Mouse (Mus musculus) stomach, embryonic 16.5 days (tissue): ENCODE measurements at regions not wholly inside any gene's neighbourhood (a gene's known extent, or its start where the extent isn't known, plus 50 kb on each side); places are given as distances from the start of the nearest gene placed in this dataset.

Source experiments
- ATAC-seq: fragments of 200-750 bp; cut with Nextera tagmentation; 2 replicates; pipeline ENCODE4 v1.8.0; 2017; ENCODE audit warnings: moderate number of reproducible peaks, moderate TSS enrichment; ENCODE audit not compliant: insufficient read depth, low FRiP score
- H3K27ac ChIP-seq: fragments of 300-500 bp; sonication (generic); 2 replicates; pipeline ENCODE4 v1.5.1; 2014; ENCODE audit warnings: low read length
- H3K27me3 ChIP-seq: fragments of 300-500 bp; sonication (generic); 2 replicates; pipeline ENCODE4 v1.6.1; 2014; ENCODE audit warnings: low read length, control low read depth, mixed read lengths; ENCODE audit not compliant: control insufficient read depth, insufficient read depth
- H3K36me3 ChIP-seq: fragments of 300-500 bp; sonication (generic); 2 replicates; pipeline ENCODE4 v1.6.1; 2014; ENCODE audit warnings: low read length; ENCODE audit not compliant: control insufficient read depth, insufficient read depth
- H3K4me1 ChIP-seq: fragments of 300-500 bp; sonication (generic); 2 replicates; pipeline ENCODE4 v1.6.1; 2014; ENCODE audit warnings: low read length, control low read depth, mixed read lengths; ENCODE audit not compliant: control insufficient read depth, insufficient read depth
- H3K4me2 ChIP-seq: fragments of 300-500 bp; sonication (generic); 2 replicates; pipeline ENCODE4 v1.6.1; 2014; ENCODE audit warnings: low read depth, low read length, mixed read lengths
- H3K4me3 ChIP-seq: fragments of 300-500 bp; sonication (generic); replicated peaks from 2 replicates; pipeline ENCODE4 v1.5.1; 2014; ENCODE audit warnings: mild to moderate bottlenecking, low read length
- H3K9ac ChIP-seq: fragments of 300-500 bp; sonication (generic); 2 replicates; pipeline ENCODE4 v1.6.1; 2014; ENCODE audit warnings: low read length
- H3K9me3 ChIP-seq: fragments of 300-500 bp; sonication (generic); replicated peaks from 2 replicates; pipeline ENCODE4 v1.6.1; 2016; ENCODE audit warnings: low read length, control low read depth; ENCODE audit not compliant: control insufficient read depth
- WGBS: fragments of 180-500 bp; shearing (Covaris S2); extraction: QIAGEN DNeasy Blood & Tissue Kit; methylation state at CpG from one replicate; pipeline ENCODE4 v1.1.7; 2014; 5-methylcytosine and 5-hydroxymethylcytosine counted together

- Histone ChIP-seq H3K9ac (peak overlapping the region; percentile 66), H3K4me1 (peaks cover 29% of the 10 kb centered on the region), H3K4me2 (peak overlapping the region; percentile 44), H3K4me3 (peak overlapping the region; percentile 17), H3K9me3 (no peaks in the 10 kb centered on the region), H3K27ac (peak overlapping the region; percentile 95), H3K36me3 (no peaks in the 10 kb centered on the region), H3K27me3 (no peaks in the 10 kb centered on the region)
- 3% methylated on average over 12 of the region's 12 CpGs for WGBS
- peak; percentile 67; the same call in 1 of the 2 replicates for ATAC-seq
These were observed 74.8 kb upstream of the Maml3 start for GRCm38 (mm10) chr3:52179686-52180085.

- peak overlapping the region; percentile 95 for H3K27ac ChIP-seq
- no peak overlapping the region for H3K4me3 ChIP-seq
- H3K9me3 ChIP-seq, result no peaks in the 10 kb centered on the region
- peak overlapping the region; percentile 11; the same call in 1 of the 2 replicates for H3K4me2 ChIP-seq
- no peak for ATAC-seq
- 52% methylated on average over 8 of the region's 8 CpGs for WGBS
- H3K9ac ChIP-seq, result peak overlapping the region; percentile 66; the same call in 1 of the 2 replicates
- H3K4me1 ChIP-seq, result peaks cover 29% of the 10 kb centered on the region
- H3K27me3 ChIP-seq, result no peaks in the 10 kb centered on the region
- no peaks in the 10 kb centered on the region for H3K36me3 ChIP-seq
These were observed 75.4 kb upstream of the Maml3 start for GRCm38 (mm10) chr3:52180306-52180705.

- H3K4me1 ChIP-seq, result peaks cover 28% of the 10 kb centered on the region
- no peaks in the 10 kb centered on the region for H3K9me3 ChIP-seq
- 0 out of 2 replicates have a peak overlapping the region, but pooled peaks have one; percentile 31 for H3K9ac ChIP-seq
- peak; percentile 88 for ATAC-seq
- H3K36me3 ChIP-seq, result no peaks in the 10 kb centered on the region
- 33% methylated on average over 10 of the region's 10 CpGs for WGBS
- no peak overlapping the region for H3K4me3 ChIP-seq
- H3K4me2 ChIP-seq, result peak overlapping the region; percentile 11; the same call in 1 of the 2 replicates
- no peaks in the 10 kb centered on the region for H3K27me3 ChIP-seq
- H3K27ac ChIP-seq, result peak overlapping the region; percentile 95
These were observed 75.9 kb upstream of the Maml3 start for GRCm38 (mm10) chr3:52180785-52181184.

- Histone ChIP-seq H3K4me2 (no peak overlapping the region), H3K27ac (peak overlapping the region; percentile 95), H3K9me3 (no peaks in the 10 kb centered on the region), H3K9ac (0 out of 2 replicates have a peak overlapping the region, but pooled peaks have one; percentile 31), H3K36me3 (no peaks in the 10 kb centered on the region), H3K4me1 (peaks cover 25% of the 10 kb centered on the region), H3K27me3 (no peaks in the 10 kb centered on the region), H3K4me3 (no peak overlapping the region)
- ATAC-seq, result no peak
- 85% methylated on average over 9 of the region's 9 CpGs for WGBS
These were observed 76.6 kb upstream of the Maml3 start for GRCm38 (mm10) chr3:52181326-52182101.

GRCm38 (mm10) chr3:52184241-52184640 lies 79.4 kb upstream of the Maml3 start:
- no peak for ATAC-seq
- no peak overlapping the region for H3K4me3 ChIP-seq

GRCm38 (mm10) chr3:52185351-52185750 lies 80.5 kb upstream of the Maml3 start:
- no peak overlapping the region for H3K4me2 ChIP-seq
- H3K27me3 ChIP-seq, result no peaks in the 10 kb centered on the region
- ATAC-seq, result no peak
- no peak overlapping the region for H3K9ac ChIP-seq
- H3K4me3 ChIP-seq, result no peak overlapping the region
- H3K4me1 ChIP-seq, result peaks cover 9% of the 10 kb centered on the region
- no peaks in the 10 kb centered on the region for H3K9me3 ChIP-seq
- no peak overlapping the region for H3K27ac ChIP-seq
- H3K36me3 ChIP-seq, result no peaks in the 10 kb centered on the region
- 36% methylated on average over 2 of the region's 2 CpGs for WGBS

More at GRCm38 (mm10) chr3:52184241-52184640, 79.4 kb upstream of the Maml3 start:
- WGBS, result 65% methylated on average over 12 of the region's 12 CpGs
- no peak overlapping the region for H3K4me2 ChIP-seq
- no peaks in the 10 kb centered on the region for H3K27me3 ChIP-seq
- no peaks in the 10 kb centered on the region for H3K36me3 ChIP-seq
- H3K27ac ChIP-seq, result no peak overlapping the region
- H3K9ac ChIP-seq, result no peak overlapping the region
- no peaks in the 10 kb centered on the region for H3K9me3 ChIP-seq
- peaks cover 19% of the 10 kb centered on the region for H3K4me1 ChIP-seq

- Histone ChIP-seq H3K27me3 (no peaks in the 10 kb centered on the region), H3K9ac (no peak overlapping the region), H3K27ac (no peak overlapping the region), H3K4me1 (no peaks in the 10 kb centered on the region), H3K9me3 (no peaks in the 10 kb centered on the region), H3K4me3 (no peak overlapping the region), H3K4me2 (no peak overlapping the region), H3K36me3 (no peaks in the 10 kb centered on the region)
- 44% methylated on average over 4 of the region's 4 CpGs for WGBS
- ATAC-seq, result no peak
These were observed 80.7 kb upstream of the Foxo1 start for GRCm38 (mm10) chr3:52187401-52187801.

GRCm38 (mm10) chr3:52188303-52188702 lies 79.8 kb upstream of the Foxo1 start:
- H3K9ac ChIP-seq, result no peak overlapping the region
- ATAC-seq, result no peak
- no peak overlapping the region for H3K27ac ChIP-seq
- H3K4me2 ChIP-seq, result no peak overlapping the region
- no peaks in the 10 kb centered on the region for H3K36me3 ChIP-seq
- H3K27me3 ChIP-seq, result no peaks in the 10 kb centered on the region
- no peaks in the 10 kb centered on the region for H3K9me3 ChIP-seq
- no peak overlapping the region for H3K4me3 ChIP-seq
- WGBS, result 87% methylated on average over 6 of the region's 6 CpGs
- no peaks in the 10 kb centered on the region for H3K4me1 ChIP-seq

GRCm38 (mm10) chr3:52189016-52189415 lies 79.1 kb upstream of the Foxo1 start:
- Histone ChIP-seq H3K4me3 (no peak overlapping the region), H3K36me3 (no peaks in the 10 kb centered on the region), H3K27ac (no peak overlapping the region), H3K9me3 (no peaks in the 10 kb centered on the region), H3K4me1 (no peaks in the 10 kb centered on the region), H3K27me3 (no peaks in the 10 kb centered on the region), H3K9ac (no peak overlapping the region), H3K4me2 (no peak overlapping the region)
- WGBS, result 90% methylated on average over 6 of the region's 6 CpGs
- ATAC-seq, result no peak
